Mouse (Mus musculus): Measurements from ENCODE around the gene Mgrn1.

The Mgrn1 gene

DNA sequence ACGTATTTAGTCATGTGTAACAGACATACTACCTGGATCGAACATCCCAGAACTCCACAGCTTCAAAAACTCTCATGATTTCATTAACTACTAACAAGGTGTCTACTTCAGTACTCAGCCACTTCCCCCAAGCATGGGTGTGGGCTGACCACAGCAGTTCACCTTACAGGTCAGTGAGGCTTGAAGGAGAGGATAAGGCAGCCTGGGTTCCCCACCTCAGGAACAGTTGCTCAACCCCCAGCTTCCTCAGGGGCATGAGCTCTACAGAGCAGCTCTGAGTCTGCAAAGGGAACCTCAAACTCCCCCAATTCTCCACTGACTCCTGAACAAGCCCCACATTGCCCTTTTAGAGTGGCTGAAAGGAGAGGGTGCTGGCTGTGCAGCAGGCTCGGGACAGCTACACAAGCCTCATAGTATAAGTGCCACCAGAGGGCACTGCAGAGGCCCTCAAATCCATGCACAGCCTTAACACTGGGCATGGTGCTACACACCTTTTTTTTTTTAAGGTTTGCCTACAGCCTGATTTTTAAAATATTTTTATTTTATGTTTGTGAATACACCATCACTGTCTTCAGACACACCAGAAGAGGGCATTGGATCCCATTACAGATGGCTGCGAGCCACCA lies 93.8 kb downstream of the Mgrn1 start:
- no peak for DNase-seq (ENCODE audit: low spot score)

DNA sequence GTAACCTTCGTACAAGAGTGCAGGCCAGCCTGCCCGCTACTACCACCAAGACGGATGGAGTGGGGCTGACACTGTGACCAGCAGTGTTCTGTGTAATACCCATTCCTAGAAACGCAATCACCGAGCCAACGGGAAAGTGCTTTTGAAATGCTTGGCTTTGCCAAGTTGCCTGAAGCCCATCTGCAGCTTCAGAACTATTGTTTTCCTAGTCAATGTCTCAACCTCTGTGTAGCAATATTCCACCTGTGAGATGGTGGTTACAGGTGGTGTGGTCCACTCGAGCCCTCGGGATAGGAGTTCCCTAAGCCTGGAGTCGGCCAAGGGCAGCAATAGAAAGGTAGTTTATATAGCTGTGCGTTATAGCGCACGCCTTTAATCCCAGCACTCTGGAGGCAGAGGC lies 98.7 kb downstream of the Mgrn1 start:
- no peak for DNase-seq (ENCODE audit: low spot score)

All from ovary, postnatal 36 days (tissue).